Mouse (Mus musculus): ENCODE data around the gene Epop. TPM values are rescaled to one million over a fixed set of nuclear protein-coding genes. Genes with fewer than 3 reads are reported as not detected.

The Epop gene
- polyA plus RNA-seq, 1 experiment from 2014 or later: 15.1 TPM

DNA sequence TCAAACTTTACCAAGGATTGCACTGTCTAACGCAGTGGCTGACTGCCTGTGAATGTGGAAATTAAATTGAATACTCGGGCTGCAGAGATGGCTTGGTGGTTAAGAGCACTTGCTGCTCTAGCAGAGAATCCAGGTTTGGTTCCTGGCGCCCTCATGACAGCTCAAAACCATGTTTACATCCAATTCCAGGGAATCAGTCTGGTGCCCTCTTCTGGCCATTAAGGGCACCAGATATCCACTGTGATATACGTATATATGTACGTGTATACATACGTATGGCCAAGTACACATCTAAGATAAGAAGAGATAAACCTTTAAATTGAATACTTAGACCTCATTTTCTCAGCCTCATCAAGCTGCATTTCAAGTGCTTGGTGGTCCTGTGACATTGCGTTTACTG, 36.7 kb upstream of the Epop start:
- Histone ChIP-seq H3K36me3 (peaks cover 56% of the 10 kb centered on the region), H3K27me3 (replicated peaks) (peaks cover 14% of the 10 kb centered on the region), H3K4me3 (no peak overlapping the region), H3K4me2 (replicated peaks) (no peak overlapping the region), H3K27ac (no peak overlapping the region), H3K4me1 (peaks cover 36% of the 10 kb centered on the region), H3K9ac (no peak overlapping the region), H3K9me3 (no peaks in the 10 kb centered on the region)
- no peak for ATAC-seq (ENCODE audit: low FRiP score, low read depth)
- WGBS: 94% methylated on average over 7 of the region's 7 CpGs

GRCm38 (mm10) chr11:97665431-97665830, 35.9 kb upstream of the Epop start:
- no peak for ATAC-seq (ENCODE audit: low FRiP score, low read depth)
- Histone ChIP-seq H3K27me3 (replicated peaks) (peaks cover 20% of the 10 kb centered on the region), H3K4me3 (no peak overlapping the region; the same call in 1 of the 2 replicates), H3K36me3 (peaks cover 48% of the 10 kb centered on the region), H3K4me1 (peaks cover 44% of the 10 kb centered on the region), H3K9me3 (no peaks in the 10 kb centered on the region), H3K4me2 (replicated peaks) (peak overlapping the region; percentile 85), H3K9ac (no peak overlapping the region), H3K27ac (no peak overlapping the region)
- 92% methylated on average over 13 of the region's 13 CpGs for WGBS

DNA sequence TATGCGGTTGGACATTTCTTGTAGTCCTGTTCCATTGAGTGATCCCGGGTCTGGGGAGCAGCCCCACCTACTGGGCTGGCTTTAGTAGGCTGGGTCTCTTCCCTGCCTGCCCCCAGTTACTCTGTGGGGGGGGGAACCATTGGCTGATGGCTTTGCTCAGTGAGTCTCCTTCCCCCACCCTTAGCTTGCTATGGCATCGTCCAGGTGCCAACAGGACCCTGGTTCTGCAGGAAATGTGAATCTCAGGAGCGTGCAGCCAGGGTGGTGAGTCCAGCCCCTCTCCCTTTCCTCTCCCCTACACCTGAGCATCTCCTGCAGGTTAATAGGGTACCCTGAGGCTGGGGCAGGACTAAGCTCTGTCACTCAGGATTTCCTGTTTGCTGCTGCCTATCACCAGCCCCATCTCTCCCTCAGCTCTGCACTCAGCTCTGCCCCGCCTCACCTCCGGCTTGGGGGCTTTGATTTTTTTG, 35.3 kb upstream of the Epop start:
- Histone ChIP-seq H3K9me3 (no peaks in the 10 kb centered on the region), H3K27ac (no peak overlapping the region), H3K4me1 (peaks cover 46% of the 10 kb centered on the region), H3K9ac (no peak overlapping the region; the same call in 1 of the 2 replicates), H3K36me3 (peaks cover 42% of the 10 kb centered on the region), H3K4me3 (peak overlapping the region; percentile 95), H3K4me2 (replicated peaks) (peak overlapping the region; percentile 85), H3K27me3 (replicated peaks) (peaks cover 20% of the 10 kb centered on the region)
- WGBS: 43% methylated on average over 6 of the region's 6 CpGs
- ATAC-seq (ENCODE audit: low FRiP score, low read depth): no peak

DNA sequence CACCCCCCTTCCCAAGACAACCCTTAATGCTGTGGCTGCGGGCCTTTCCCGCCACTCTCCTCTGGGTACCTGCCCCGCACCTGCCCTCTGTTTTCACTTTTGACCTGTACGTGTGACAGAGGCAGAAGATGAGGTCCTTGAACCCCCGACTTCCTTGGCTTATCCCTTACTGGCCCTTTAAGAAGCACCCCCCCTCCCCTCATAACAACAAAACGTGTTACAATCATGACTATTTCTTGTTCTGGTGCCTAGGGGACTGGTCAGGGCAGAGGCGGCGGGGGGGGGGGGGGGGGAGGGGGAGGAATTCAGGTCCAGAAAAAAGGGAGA, 34.8 kb upstream of the Epop start:
- Histone ChIP-seq H3K4me3 (peak overlapping the region; percentile 95), H3K4me1 (peaks cover 44% of the 10 kb centered on the region), H3K9me3 (no peaks in the 10 kb centered on the region), H3K27me3 (replicated peaks) (peaks cover 20% of the 10 kb centered on the region), H3K27ac (no peak overlapping the region), H3K4me2 (replicated peaks) (peak overlapping the region; percentile 85), H3K36me3 (peaks cover 37% of the 10 kb centered on the region), H3K9ac (peak overlapping the region; percentile 91)
- no peak for ATAC-seq (ENCODE audit: low FRiP score, low read depth)
- WGBS: 0% methylated on average over 6 of the region's 8 CpGs

DNA sequence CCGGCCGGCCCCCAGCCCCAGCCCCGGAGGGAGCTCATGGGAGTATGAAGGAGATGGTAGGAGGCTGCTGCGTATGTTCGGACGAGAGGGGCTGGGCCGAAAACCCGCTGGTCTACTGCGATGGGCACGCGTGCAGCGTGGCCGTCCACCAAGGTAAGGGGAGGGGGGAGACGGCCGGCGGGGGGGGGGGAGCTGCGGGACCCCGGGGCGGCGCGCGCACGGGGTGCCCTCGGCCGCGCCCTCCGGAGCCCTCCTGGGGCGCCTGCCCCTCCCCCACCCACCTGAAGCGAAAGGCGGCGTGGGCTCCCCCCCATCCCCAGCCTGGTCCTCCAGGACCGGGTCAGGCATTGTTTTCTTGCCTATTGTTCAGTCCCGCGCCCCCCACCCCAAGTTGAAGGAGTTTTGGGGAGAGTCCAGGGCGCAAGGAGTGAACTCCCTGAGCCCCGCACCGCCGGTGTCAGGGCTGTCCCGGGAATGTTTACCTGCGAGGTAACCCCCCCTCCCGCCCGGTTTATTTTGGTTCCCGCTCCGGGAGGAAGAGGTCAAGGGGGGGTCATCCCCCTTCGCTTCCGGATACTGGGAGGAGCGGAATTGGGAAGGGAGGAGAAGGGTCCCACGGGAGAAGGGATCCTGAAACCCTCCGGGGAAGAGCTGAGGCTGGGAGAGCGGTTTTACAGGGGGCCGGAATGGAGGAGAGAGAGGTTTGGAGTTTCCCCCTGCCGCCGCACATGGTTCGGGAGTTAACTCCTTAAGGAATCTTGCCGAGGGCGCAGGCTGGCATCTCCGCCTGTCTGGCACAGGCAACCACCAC, 34.2 kb upstream of the Epop start:
- peaks cover 46% of the 10 kb centered on the region for H3K4me1 ChIP-seq
- no peaks in the 10 kb centered on the region for H3K9me3 ChIP-seq
- peak overlapping the region; percentile 95 for H3K4me3 ChIP-seq
- peaks cover 20% of the 10 kb centered on the region for H3K27me3 ChIP-seq (replicated peaks)
- H3K9ac ChIP-seq: peak overlapping the region; percentile 91
- peaks cover 31% of the 10 kb centered on the region for H3K36me3 ChIP-seq
- peak; percentile 11; the same call in 1 of the 2 replicates for ATAC-seq (ENCODE audit: low FRiP score, low read depth)
- H3K27ac ChIP-seq: peak overlapping the region; percentile 53; the same call in 1 of the 2 replicates
- WGBS: under 1% methylated on average over 30 of the region's 57 CpGs
- H3K4me2 ChIP-seq (replicated peaks): peak overlapping the region; percentile 85

GRCm38 (mm10) chr11:97662893-97663527, 33.5 kb upstream of the Epop start, which contains the start of gene Mllt6:
Gene Mllt6 (plus strand): TSS chr11:97663414.
- Histone ChIP-seq H3K36me3 (peaks cover 24% of the 10 kb centered on the region), H3K4me1 (peaks cover 46% of the 10 kb centered on the region), H3K27me3 (replicated peaks) (peaks cover 20% of the 10 kb centered on the region), H3K4me3 (peak within 1 kb of the TSS; percentile 95), H3K9me3 (no peaks in the 10 kb centered on the region), H3K27ac (peak within 1 kb of the TSS; percentile 53; the same call in 1 of the 2 replicates), H3K4me2 (replicated peaks) (peak within 1 kb of the TSS; percentile 85), H3K9ac (peak within 1 kb of the TSS; percentile 91)
- WGBS: under 1% methylated on average over 51 of the region's 76 CpGs
- peak; percentile 45; the same call in 1 of the 2 replicates for ATAC-seq (ENCODE audit: low FRiP score, low read depth)

DNA sequence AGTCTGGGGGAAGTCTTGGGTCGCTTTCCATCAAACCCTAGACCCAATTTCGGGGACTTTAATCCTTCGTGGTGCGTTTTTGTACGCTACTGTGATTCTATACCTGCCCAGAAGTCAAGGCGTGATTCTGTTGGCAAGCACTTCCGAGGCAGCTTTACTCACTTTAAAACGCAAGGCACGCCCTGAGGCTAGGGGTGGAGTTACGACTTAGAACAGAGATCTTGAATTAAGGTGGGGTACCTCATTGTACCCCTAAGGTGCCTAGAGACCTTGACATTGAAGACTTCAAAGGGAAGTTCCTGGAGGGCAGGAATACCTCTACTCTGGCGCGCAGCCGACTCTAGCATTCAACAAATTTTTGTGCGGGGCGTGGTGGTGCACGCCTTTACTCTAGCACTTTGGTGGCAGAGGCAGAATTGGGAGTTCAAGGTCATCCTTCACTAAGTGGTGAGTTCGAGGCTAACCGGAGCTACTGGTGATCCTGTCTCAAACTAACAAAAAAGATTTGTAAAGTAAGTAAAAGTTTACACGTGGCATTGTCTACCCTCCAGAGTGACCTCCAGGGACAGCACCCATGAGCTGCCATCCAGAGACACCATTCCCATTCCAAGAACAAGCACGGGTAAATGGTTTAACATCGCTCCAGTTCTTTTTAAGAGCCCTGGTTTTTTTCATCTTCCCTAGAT, 32.8 kb upstream of the Epop start:
- peak overlapping the region; percentile 95 for H3K4me3 ChIP-seq
- peaks cover 46% of the 10 kb centered on the region for H3K4me1 ChIP-seq
- no peak overlapping the region for H3K27ac ChIP-seq
- peak overlapping the region; percentile 91; the same call in 1 of the 2 replicates for H3K9ac ChIP-seq
- peak overlapping the region; percentile 85 for H3K4me2 ChIP-seq (replicated peaks)
- H3K27me3 ChIP-seq (replicated peaks): peaks cover 20% of the 10 kb centered on the region
- peaks cover 20% of the 10 kb centered on the region for H3K36me3 ChIP-seq
- no peaks in the 10 kb centered on the region for H3K9me3 ChIP-seq
- WGBS: 1% methylated on average over 21 of the region's 21 CpGs
- ATAC-seq (ENCODE audit: low FRiP score, low read depth): no peak

DNA sequence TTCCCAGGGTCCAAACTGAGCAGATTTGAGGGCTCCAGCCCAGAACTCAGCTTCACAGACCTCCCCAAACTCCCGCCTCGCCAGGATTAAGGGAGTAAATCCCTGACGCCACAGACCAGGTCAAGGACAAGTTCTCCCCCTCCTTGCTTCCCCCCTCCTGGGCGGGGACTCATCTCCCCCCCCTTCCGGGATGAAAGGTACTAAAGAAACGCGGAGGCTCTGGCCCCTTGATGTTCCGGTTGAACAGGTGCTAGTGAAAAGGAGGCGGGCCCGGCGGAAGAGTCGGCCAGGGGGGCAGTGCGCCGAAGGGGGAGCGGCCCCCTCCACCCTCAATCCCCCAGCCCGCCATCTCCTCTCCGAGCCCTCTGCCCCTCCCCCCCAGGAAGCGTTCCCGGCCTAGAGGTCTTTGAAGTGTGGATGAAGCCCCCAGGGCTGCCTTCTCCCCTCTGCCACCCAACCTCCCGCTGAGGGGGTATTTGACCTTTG, 32.2 kb upstream of the Epop start:
- Histone ChIP-seq H3K9ac (0 out of 2 replicates have a peak overlapping the region, but pooled peaks have one; percentile 22), H3K4me2 (replicated peaks) (peak overlapping the region; percentile 85), H3K36me3 (peaks cover 13% of the 10 kb centered on the region), H3K27ac (no peak overlapping the region), H3K4me1 (peaks cover 46% of the 10 kb centered on the region), H3K27me3 (replicated peaks) (peaks cover 20% of the 10 kb centered on the region), H3K4me3 (peak overlapping the region; percentile 22), H3K9me3 (no peaks in the 10 kb centered on the region)
- 0% methylated on average over 20 of the region's 20 CpGs for WGBS
- ATAC-seq (ENCODE audit: low FRiP score, low read depth): no peak

GRCm38 (mm10) chr11:97660734-97661647, 31.5 kb upstream of the Epop start:
- Histone ChIP-seq H3K4me3 (peak overlapping the region; percentile 71), H3K4me2 (replicated peaks) (peak overlapping the region; percentile 85), H3K9me3 (no peaks in the 10 kb centered on the region), H3K4me1 (peaks cover 46% of the 10 kb centered on the region), H3K36me3 (peaks cover 7% of the 10 kb centered on the region), H3K27me3 (replicated peaks) (peaks cover 20% of the 10 kb centered on the region), H3K27ac (no peak overlapping the region), H3K9ac (no peak overlapping the region; the same call in 1 of the 2 replicates)
- ATAC-seq (ENCODE audit: low FRiP score, low read depth): no peak
- WGBS: 2% methylated on average over 27 of the region's 27 CpGs

- peak overlapping the region; percentile 67; the same call in 1 of the 2 replicates for H3K27ac ChIP-seq
- H3K9me3 ChIP-seq: no peaks in the 10 kb centered on the region
- WGBS: under 1% methylated on average over 65 of the region's 78 CpGs
- peak; percentile 81 for ATAC-seq (ENCODE audit: low FRiP score, low read depth)
- H3K4me3 ChIP-seq: peak overlapping the region; percentile 71
- H3K9ac ChIP-seq: peak overlapping the region; percentile 87
- peak overlapping the region; percentile 85 for H3K4me2 ChIP-seq (replicated peaks)
- no peaks in the 10 kb centered on the region for H3K36me3 ChIP-seq
- H3K27me3 ChIP-seq (replicated peaks): peaks cover 20% of the 10 kb centered on the region
- peaks cover 41% of the 10 kb centered on the region for H3K4me1 ChIP-seq
Observed at GRCm38 (mm10) chr11:97659990-97660714, 30.6 kb upstream of the Epop start.
